Mouse (Mus musculus): ENCODE data around the gene Ccdc34. TPM values are rescaled to one million over a fixed set of nuclear protein-coding genes. Genes with fewer than 3 reads are reported as not detected.

The Ccdc34 gene
- polyA plus RNA-seq, 1 experiment from 2014 or later, result 37.0 TPM

- Histone ChIP-seq H3K27ac (ENCODE audit: low read length) (no peak overlapping the region), H3K9ac (ENCODE audit: low read length) (no peak overlapping the region), H3K4me2 (ENCODE audit: low read depth, low read length) (no peak overlapping the region), H3K4me3 (replicated peaks; ENCODE audit: low read length) (no peak overlapping the region), H3K27me3 (ENCODE audit: control insufficient read depth, insufficient read depth, low read length) (no peaks in the 10 kb centered on the region), H3K36me3 (ENCODE audit: control insufficient read depth, insufficient read depth, low read length) (no peaks in the 10 kb centered on the region), H3K4me1 (ENCODE audit: control insufficient read depth, insufficient read depth, low read length) (no peaks in the 10 kb centered on the region), H3K9me3 (replicated peaks; ENCODE audit: control insufficient read depth, low read length) (no peaks in the 10 kb centered on the region)
- no peak for ATAC-seq (ENCODE audit: insufficient read depth, low FRiP score)
These were observed 131.6 kb downstream of the Ccdc34 start for GRCm38 (mm10) chr2:110149246-110149645.

- Histone ChIP-seq H3K9ac (ENCODE audit: low read length) (no peak overlapping the region), H3K27me3 (ENCODE audit: control insufficient read depth, insufficient read depth, low read length) (no peaks in the 10 kb centered on the region), H3K36me3 (ENCODE audit: control insufficient read depth, insufficient read depth, low read length) (no peaks in the 10 kb centered on the region), H3K4me3 (replicated peaks; ENCODE audit: low read length) (no peak overlapping the region), H3K27ac (ENCODE audit: low read length) (no peak overlapping the region), H3K4me1 (ENCODE audit: control insufficient read depth, insufficient read depth, low read length) (no peaks in the 10 kb centered on the region), H3K9me3 (replicated peaks; ENCODE audit: control insufficient read depth, low read length) (no peaks in the 10 kb centered on the region), H3K4me2 (ENCODE audit: low read depth, low read length) (no peak overlapping the region)
- peak; percentile 79 for ATAC-seq (ENCODE audit: insufficient read depth, low FRiP score)
- 68% methylated on average over 2 of the region's 2 CpGs for WGBS
These were observed 138.7 kb downstream of the Ccdc34 start for GRCm38 (mm10) chr2:110156321-110156720.

- H3K4me2 ChIP-seq (ENCODE audit: low read depth, low read length), result no peak overlapping the region
- H3K9me3 ChIP-seq (replicated peaks; ENCODE audit: control insufficient read depth, low read length), result no peaks in the 10 kb centered on the region
These were observed 147.4 kb downstream of the Ccdc34 start for GRCm38 (mm10) chr2:110165003-110165402.

GRCm38 (mm10) chr2:110167694-110168093 is 150.1 kb downstream of the Ccdc34 start:
- no peaks in the 10 kb centered on the region for H3K36me3 ChIP-seq (ENCODE audit: control insufficient read depth, insufficient read depth, low read length)
- H3K4me2 ChIP-seq (ENCODE audit: low read depth, low read length), result no peak overlapping the region
- WGBS, result 60% methylated on average over 4 of the region's 4 CpGs
- H3K4me1 ChIP-seq (ENCODE audit: control insufficient read depth, insufficient read depth, low read length), result 0 out of 2 replicates have a peak, but pooled peaks cover under 1% of the 10 kb centered on the region
- H3K9me3 ChIP-seq (replicated peaks; ENCODE audit: control insufficient read depth, low read length), result no peaks in the 10 kb centered on the region
- ATAC-seq (ENCODE audit: insufficient read depth, low FRiP score), result no peak
- no peak overlapping the region for H3K4me3 ChIP-seq (replicated peaks; ENCODE audit: low read length)
- no peaks in the 10 kb centered on the region for H3K27me3 ChIP-seq (ENCODE audit: control insufficient read depth, insufficient read depth, low read length)
- no peak overlapping the region for H3K27ac ChIP-seq (ENCODE audit: low read length)
- H3K9ac ChIP-seq (ENCODE audit: low read length), result no peak overlapping the region

More at GRCm38 (mm10) chr2:110165003-110165402, 147.4 kb downstream of the Ccdc34 start:
- no peak for ATAC-seq (ENCODE audit: insufficient read depth, low FRiP score)
- Histone ChIP-seq H3K27ac (ENCODE audit: low read length) (no peak overlapping the region), H3K36me3 (ENCODE audit: control insufficient read depth, insufficient read depth, low read length) (no peaks in the 10 kb centered on the region), H3K27me3 (ENCODE audit: control insufficient read depth, insufficient read depth, low read length) (no peaks in the 10 kb centered on the region), H3K4me1 (ENCODE audit: control insufficient read depth, insufficient read depth, low read length) (no peaks in the 10 kb centered on the region), H3K9ac (ENCODE audit: low read length) (no peak overlapping the region), H3K4me3 (replicated peaks; ENCODE audit: low read length) (no peak overlapping the region)
- 83% methylated on average over 4 of the region's 4 CpGs for WGBS

GRCm38 (mm10) chr2:110168361-110168760 is 150.7 kb downstream of the Ccdc34 start:
- no peaks in the 10 kb centered on the region for H3K36me3 ChIP-seq (ENCODE audit: control insufficient read depth, insufficient read depth, low read length)
- H3K4me1 ChIP-seq (ENCODE audit: control insufficient read depth, insufficient read depth, low read length), result 0 out of 2 replicates have a peak, but pooled peaks cover 6% of the 10 kb centered on the region
- H3K4me3 ChIP-seq (replicated peaks; ENCODE audit: low read length), result no peak overlapping the region
- no peaks in the 10 kb centered on the region for H3K27me3 ChIP-seq (ENCODE audit: control insufficient read depth, insufficient read depth, low read length)
- no peak overlapping the region for H3K9ac ChIP-seq (ENCODE audit: low read length)
- H3K27ac ChIP-seq (ENCODE audit: low read length), result no peak overlapping the region
- ATAC-seq (ENCODE audit: insufficient read depth, low FRiP score), result no peak
- no peaks in the 10 kb centered on the region for H3K9me3 ChIP-seq (replicated peaks; ENCODE audit: control insufficient read depth, low read length)
- no peak overlapping the region for H3K4me2 ChIP-seq (ENCODE audit: low read depth, low read length)

- ATAC-seq (ENCODE audit: insufficient read depth, low FRiP score), result no peak
- no peaks in the 10 kb centered on the region for H3K36me3 ChIP-seq (ENCODE audit: control insufficient read depth, insufficient read depth, low read length)
- no peak overlapping the region for H3K4me3 ChIP-seq (replicated peaks; ENCODE audit: low read length)
- 67% methylated on average over 7 of the region's 7 CpGs for WGBS
- H3K9me3 ChIP-seq (replicated peaks; ENCODE audit: control insufficient read depth, low read length), result no peaks in the 10 kb centered on the region
- no peaks in the 10 kb centered on the region for H3K27me3 ChIP-seq (ENCODE audit: control insufficient read depth, insufficient read depth, low read length)
- H3K4me1 ChIP-seq (ENCODE audit: control insufficient read depth, insufficient read depth, low read length), result peaks cover 23% of the 10 kb centered on the region
- H3K9ac ChIP-seq (ENCODE audit: low read length), result no peak overlapping the region
- no peak overlapping the region for H3K4me2 ChIP-seq (ENCODE audit: low read depth, low read length)
- H3K27ac ChIP-seq (ENCODE audit: low read length), result no peak overlapping the region
These were observed 154.8 kb downstream of the Ccdc34 start for GRCm38 (mm10) chr2:110172456-110172855.

- Histone ChIP-seq H3K36me3 (ENCODE audit: control insufficient read depth, insufficient read depth, low read length) (no peaks in the 10 kb centered on the region), H3K27ac (ENCODE audit: low read length) (peak overlapping the region; percentile 32), H3K9me3 (replicated peaks; ENCODE audit: control insufficient read depth, low read length) (no peaks in the 10 kb centered on the region), H3K4me2 (ENCODE audit: low read depth, low read length) (0 out of 2 replicates have a peak overlapping the region, but pooled peaks have one; percentile 2), H3K4me3 (replicated peaks; ENCODE audit: low read length) (no peak overlapping the region), H3K27me3 (ENCODE audit: control insufficient read depth, insufficient read depth, low read length) (no peaks in the 10 kb centered on the region), H3K9ac (ENCODE audit: low read length) (peak overlapping the region; percentile 23; the same call in 1 of the 2 replicates), H3K4me1 (ENCODE audit: control insufficient read depth, insufficient read depth, low read length) (peaks cover 30% of the 10 kb centered on the region)
- WGBS, result 26% methylated on average over 7 of the region's 7 CpGs
- peak; percentile 86 for ATAC-seq (ENCODE audit: insufficient read depth, low FRiP score)
These were observed 156.2 kb downstream of the Ccdc34 start for GRCm38 (mm10) chr2:110173818-110174247.

- no peaks in the 10 kb centered on the region for H3K36me3 ChIP-seq (ENCODE audit: control insufficient read depth, insufficient read depth, low read length)
- H3K27me3 ChIP-seq (ENCODE audit: control insufficient read depth, insufficient read depth, low read length), result no peaks in the 10 kb centered on the region
- no peak overlapping the region for H3K4me2 ChIP-seq (ENCODE audit: low read depth, low read length)
- peak overlapping the region; percentile 80 for H3K27ac ChIP-seq (ENCODE audit: low read length)
- H3K4me1 ChIP-seq (ENCODE audit: control insufficient read depth, insufficient read depth, low read length), result peaks cover 44% of the 10 kb centered on the region
- 52% methylated on average over 2 of the region's 2 CpGs for WGBS
- H3K9me3 ChIP-seq (replicated peaks; ENCODE audit: control insufficient read depth, low read length), result no peaks in the 10 kb centered on the region
- H3K4me3 ChIP-seq (replicated peaks; ENCODE audit: low read length), result no peak overlapping the region
- no peak overlapping the region for H3K9ac ChIP-seq (ENCODE audit: low read length)
- ATAC-seq (ENCODE audit: insufficient read depth, low FRiP score), result no peak
These were observed 159.3 kb downstream of the Ccdc34 start for GRCm38 (mm10) chr2:110176761-110177400.

- Histone ChIP-seq H3K4me2 (ENCODE audit: low read depth, low read length) (no peak overlapping the region), H3K36me3 (ENCODE audit: control insufficient read depth, insufficient read depth, low read length) (no peaks in the 10 kb centered on the region), H3K27ac (ENCODE audit: low read length) (peak overlapping the region; percentile 80), H3K9me3 (replicated peaks; ENCODE audit: control insufficient read depth, low read length) (no peaks in the 10 kb centered on the region), H3K27me3 (ENCODE audit: control insufficient read depth, insufficient read depth, low read length) (no peaks in the 10 kb centered on the region), H3K9ac (ENCODE audit: low read length) (no peak overlapping the region), H3K4me3 (replicated peaks; ENCODE audit: low read length) (no peak overlapping the region), H3K4me1 (ENCODE audit: control insufficient read depth, insufficient read depth, low read length) (peaks cover 44% of the 10 kb centered on the region)
- no peak for ATAC-seq (ENCODE audit: insufficient read depth, low FRiP score)
- WGBS, result 44% methylated on average over 2 of the region's 2 CpGs
These were observed 159.8 kb downstream of the Ccdc34 start for GRCm38 (mm10) chr2:110177406-110177805.
